Mouse (Mus musculus) liver, postnatal 0 days (tissue): Measurements from ENCODE around the gene Ces1c. TPM values are rescaled to one million over a fixed set of nuclear protein-coding genes. Genes with fewer than 3 reads are reported as not detected.

Source experiments
- ATAC-seq: fragments of 200-750 bp; cut with Nextera tagmentation; 2 replicates; pipeline ENCODE4 v1.8.0; 2017; ENCODE audit warnings: mild to moderate bottlenecking, moderate library complexity
- DNase-seq: peaks from one replicate; pipeline ENCODE4 v3.0.0-alpha.2; 2016
- H3K27ac ChIP-seq: fragments of 300-500 bp; sonication (generic); 2 replicates; pipeline ENCODE4 v1.5.1; 2014; ENCODE audit warnings: antibody characterized with exemption, moderate library complexity, mild to moderate bottlenecking, low read depth
- H3K27me3 ChIP-seq: fragments of 300-500 bp; sonication (generic); 2 replicates; pipeline ENCODE4 v1.6.1; 2014; ENCODE audit warnings: low read length, control low read depth, mixed read lengths; ENCODE audit not compliant: insufficient read depth
- H3K36me3 ChIP-seq: fragments of 300-500 bp; sonication (generic); replicated peaks from 2 replicates; pipeline ENCODE4 v1.6.1; 2014; ENCODE audit warnings: mild to moderate bottlenecking, control low read depth, low read length, moderate library complexity, mixed read lengths; ENCODE audit not compliant: insufficient read depth
- H3K4me1 ChIP-seq: fragments of 300-500 bp; sonication (generic); 2 replicates; pipeline ENCODE4 v1.6.1; 2014; ENCODE audit warnings: antibody characterized with exemption, mild to moderate bottlenecking, control low read depth; ENCODE audit not compliant: insufficient read depth
- H3K4me2 ChIP-seq: fragments of 300-500 bp; sonication (generic); 2 replicates; pipeline ENCODE4 v1.6.1; 2014; ENCODE audit warnings: low read depth, mild to moderate bottlenecking, low read length, moderate library complexity, mixed read lengths
- H3K4me3 ChIP-seq: fragments of 300-500 bp; sonication (generic); 2 replicates; pipeline ENCODE4 v1.5.1; 2014; ENCODE audit warnings: low read depth, low read length
- H3K9ac ChIP-seq: fragments of 300-500 bp; sonication (generic); replicated peaks from 2 replicates; pipeline ENCODE4 v1.6.1; 2014; ENCODE audit warnings: mild to moderate bottlenecking, moderate library complexity
- H3K9me3 ChIP-seq: fragments of 300-500 bp; sonication (generic); 2 replicates; pipeline ENCODE4 v1.6.1; 2016; ENCODE audit warnings: mild to moderate bottlenecking, control low read depth, low read length, mixed read lengths
- CTCF ChIP-seq: sonication (generic); IDR thresholded peaks from 2 replicates; pipeline ENCODE4 v1.5.1; 2016; ENCODE audit warnings: antibody characterized with exemption, low read depth
- EP300 ChIP-seq: IDR thresholded peaks from 2 replicates; pipeline ENCODE4 v1.6.1; 2016; ENCODE audit warnings: antibody characterized with exemption, low read depth, mild to moderate bottlenecking
- WGBS: fragments of 180-500 bp; shearing (Covaris S2); extraction: QIAGEN DNeasy Blood & Tissue Kit; methylation state at CpG from one replicate; pipeline ENCODE4 v1.1.7; 2014; ENCODE audit not compliant: insufficient replicate concordance; 5-methylcytosine and 5-hydroxymethylcytosine counted together
- polyA plus RNA-seq: library from polyadenylated mRNA; unstranded; fragments of >200 nt; fragmentation: Nextera tagmentation; extraction: Ambion mirVana; gene quantifications from 2 replicates; pipeline ENCODE4 v1.2.1, GENCODE M21; 2015

Ces1c gene
- polyA plus RNA-seq, result 147 and 162 TPM in 2 replicates

GRCm38 (mm10) chr8:93131233-93131980 is at the start of gene Ces1c:
Gene Ces1c, minus strand, starts transcription at chr8:93131283.
- ATAC-seq (peak; percentile 84), DNase-seq (no peak)
- Histone ChIP-seq H3K4me3 (no peak within 1 kb of the TSS), H3K9me3 (no peaks in the 10 kb centered on the region), H3K4me1 (peaks cover 2% of the 10 kb centered on the region; the same call in 1 of the 2 replicates), H3K36me3 (no peaks in the 10 kb centered on the region), H3K4me2 (peak within 1 kb of the TSS; percentile 50), H3K9ac (no peak within 1 kb of the TSS), H3K27me3 (no peaks in the 10 kb centered on the region), H3K27ac (peak within 1 kb of the TSS; percentile 71)
- 40% methylated on average over 3 of the region's 3 CpGs for WGBS
- TF ChIP-seq CTCF, result no peak
- TF ChIP-seq EP300, result no peak

- 63% methylated on average over 4 of the region's 4 CpGs for WGBS
- TF ChIP-seq CTCF, result no peak
- no peak for TF ChIP-seq EP300
These were observed 49.6 kb upstream of the Ces1c start for GRCm38 (mm10) chr8:93180581-93181129.

GRCm38 (mm10) chr8:93176593-93176992 is 45.5 kb upstream of the Ces1c start:
- TF ChIP-seq CTCF, result no peak
- Histone ChIP-seq H3K4me1 (no peaks in the 10 kb centered on the region), H3K4me3 (no peak overlapping the region), H3K27me3 (no peaks in the 10 kb centered on the region), H3K9me3 (no peaks in the 10 kb centered on the region), H3K27ac (no peak overlapping the region), H3K4me2 (no peak overlapping the region), H3K36me3 (0 out of 2 replicates have a peak, but pooled peaks cover 5% of the 10 kb centered on the region), H3K9ac (no peak overlapping the region)
- WGBS, result 35% methylated on average over 1 of the region's 1 CpGs
- ATAC-seq (no peak), DNase-seq (no peak)

More at GRCm38 (mm10) chr8:93180581-93181129, 49.6 kb upstream of the Ces1c start:
- no peak for DNase-seq
- no peaks in the 10 kb centered on the region for H3K4me1 ChIP-seq
- H3K9me3 ChIP-seq, result no peaks in the 10 kb centered on the region
- no peak overlapping the region for H3K9ac ChIP-seq
- 0 out of 2 replicates have a peak, but pooled peaks cover 3% of the 10 kb centered on the region for H3K36me3 ChIP-seq
- ATAC-seq, result no peak
- no peak overlapping the region for H3K4me3 ChIP-seq
- H3K4me2 ChIP-seq, result no peak overlapping the region
- no peak overlapping the region for H3K27ac ChIP-seq
- H3K27me3 ChIP-seq, result no peaks in the 10 kb centered on the region

GRCm38 (mm10) chr8:93174554-93174953 is 43.5 kb upstream of the Ces1c start:
- no peak overlapping the region for H3K4me3 ChIP-seq
- H3K36me3 ChIP-seq, result 0 out of 2 replicates have a peak, but pooled peaks cover 5% of the 10 kb centered on the region
- 74% methylated on average over 2 of the region's 2 CpGs for WGBS
- no peaks in the 10 kb centered on the region for H3K9me3 ChIP-seq
- ATAC-seq (no peak), DNase-seq (no peak)
- no peaks in the 10 kb centered on the region for H3K27me3 ChIP-seq
- no peak overlapping the region for H3K4me2 ChIP-seq
- H3K9ac ChIP-seq, result no peak overlapping the region
- H3K27ac ChIP-seq, result no peak overlapping the region
- H3K4me1 ChIP-seq, result no peaks in the 10 kb centered on the region
- no peak for TF ChIP-seq EP300
- no peak for TF ChIP-seq CTCF

GRCm38 (mm10) chr8:93171846-93172590 is 40.9 kb upstream of the Ces1c start:
- Histone ChIP-seq H3K36me3 (0 out of 2 replicates have a peak, but pooled peaks cover 5% of the 10 kb centered on the region), H3K4me2 (no peak overlapping the region), H3K27ac (no peak overlapping the region), H3K9me3 (no peaks in the 10 kb centered on the region), H3K27me3 (no peaks in the 10 kb centered on the region), H3K4me1 (no peaks in the 10 kb centered on the region), H3K4me3 (no peak overlapping the region), H3K9ac (no peak overlapping the region)
- WGBS, result 45% methylated on average over 1 of the region's 1 CpGs
- DNase-seq, result no peak
- no peak for ATAC-seq
- TF ChIP-seq EP300, result no peak
- no peak for TF ChIP-seq CTCF

- Histone ChIP-seq H3K36me3 (no peaks in the 10 kb centered on the region), H3K4me1 (no peaks in the 10 kb centered on the region; the same call in 1 of the 2 replicates), H3K4me3 (no peak overlapping the region), H3K27me3 (no peaks in the 10 kb centered on the region), H3K9me3 (no peaks in the 10 kb centered on the region), H3K27ac (0 out of 2 replicates have a peak overlapping the region, but pooled peaks have one; percentile 44), H3K4me2 (no peak overlapping the region), H3K9ac (no peak overlapping the region)
- peak; percentile 62 for ATAC-seq
- no peak for DNase-seq
- TF ChIP-seq CTCF (no peak), EP300 (peak; percentile 22; the same call in 1 of the 2 replicates)
- 52% methylated on average over 1 of the region's 1 CpGs for WGBS
These were observed 32.3 kb upstream of the Ces1c start for GRCm38 (mm10) chr8:93163363-93163762.
